Mouse (Mus musculus) olfactory bulb, adult 2 months (tissue): ENCODE results near the gene Ttbk1.

Source experiments
- CTCF ChIP-seq: fragments of 200-500 bp; IDR thresholded peaks from 2 replicates; pipeline ENCODE4 v1.5.1; 2012; ENCODE audit warnings: low read depth, mild to moderate bottlenecking, low read length, moderate library complexity; ENCODE audit not compliant: insufficient read depth
- POLR2A ChIP-seq: fragments of 200-500 bp; IDR thresholded peaks from 2 replicates; pipeline ENCODE4 v1.6.1; 2012; ENCODE audit warnings: mild to moderate bottlenecking, low read depth, low read length, moderate library complexity; ENCODE audit not compliant: insufficient read depth

DNA sequence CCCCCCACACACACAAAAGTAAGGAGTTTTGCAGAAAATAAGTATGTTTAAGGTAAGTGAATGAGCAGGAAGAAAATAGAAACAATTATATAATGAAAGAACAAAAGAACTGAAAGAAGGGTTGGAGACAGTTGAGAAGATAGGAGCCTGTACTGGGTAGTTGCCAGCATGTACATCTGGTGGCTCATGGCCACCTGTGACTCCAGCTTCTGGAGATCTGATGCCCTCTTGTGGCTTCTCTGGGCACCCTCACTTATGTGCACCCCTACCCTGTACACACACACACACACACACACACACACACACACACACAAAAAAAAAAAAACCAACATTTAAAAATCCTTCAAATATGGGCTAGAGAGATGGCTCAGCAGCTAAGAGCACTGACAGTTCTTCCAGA is 67.8 kb downstream of the Ttbk1 start:
- TF ChIP-seq CTCF (no peak), POLR2A (no peak)
